Mouse (Mus musculus) CH12.LX (cell line): ENCODE measurements at regions not wholly inside any gene's neighbourhood (a gene's known extent, or its start where the extent isn't known, plus 50 kb on each side); places are given as distances from the start of the nearest gene placed in this dataset.

Experiments
- CTCF ChIP-seq, 2 experiments: IDR thresholded peaks in 1 of 2; conservative IDR thresholded peaks in 1 of 2; 2 replicates each; pipeline ENCODE4 v1.5.1; 2011 to 2012; ENCODE audit warnings: low read depth in 2 of 2, low read length in 2 of 2, improper control_type of control experiment in 1 of 2, inconsistent platforms in 1 of 2, mild to moderate bottlenecking in 1 of 2, moderate library complexity in 1 of 2
- JUND ChIP-seq: conservative IDR thresholded peaks from 2 replicates; pipeline ENCODE4 v1.6.1; 2011; ENCODE audit warnings: low read depth, low read length, improper control_type of control experiment

DNA sequence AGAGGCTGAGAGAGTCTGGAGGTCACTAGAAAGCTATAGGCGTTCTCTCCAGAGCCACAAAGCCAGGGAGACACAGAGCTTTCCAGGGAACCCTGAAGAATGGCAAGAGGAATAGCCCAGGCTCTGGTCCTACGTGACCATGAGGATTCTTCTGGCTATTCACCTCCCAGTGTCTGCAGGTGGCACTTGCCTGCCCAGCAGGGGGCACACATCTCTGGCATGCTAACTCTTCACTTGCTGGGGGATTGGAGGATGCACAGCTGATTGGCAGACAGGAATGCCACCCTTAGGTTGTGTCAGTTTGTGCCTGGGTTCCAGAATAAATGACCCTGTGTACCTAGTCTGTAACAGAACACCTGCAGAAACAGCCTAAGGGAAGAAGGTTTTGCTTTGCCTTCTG, 141.8 kb downstream of the Oma1 start:
- no peak for TF ChIP-seq JUND
- peak in 1 of 2 experiments; percentile 42; a peak in 2 of 4 replicates for TF ChIP-seq CTCF (conservative IDR thresholded peaks at IDR 0.05 in 1 of 2, IDR thresholded peaks at IDR 0.05 in 1 of 2; ENCODE audit: low read depth in 2 of 2, low read length in 2 of 2)
